Mouse (Mus musculus) embryonic facial prominence, embryonic 11.5 days (tissue): ENCODE data around the gene Piezo1. TPM values are rescaled to one million over a fixed set of nuclear protein-coding genes. Genes with fewer than 3 reads are reported as not detected.

Experiments
- microRNA-seq: library from miRNA; unstranded; fragments of <30 nt; microRNA quantifications from one replicate; pipeline ENCODE4, GENCODE M21; 2016; ENCODE audit warnings: borderline number of aligned reads
- polyA plus RNA-seq: library from polyadenylated mRNA; unstranded; fragments of >200 nt; fragmentation: Nextera tagmentation; extraction: Ambion mirVana; gene quantifications from 2 replicates; pipeline ENCODE4 v1.2.1, GENCODE M21; 2014

Gene Piezo1
- polyA plus RNA-seq, 1 experiment from 2014 or later, result 5.9 TPM

Small RNAs within 50 kb of the gene (microRNA-seq; reads per million reads assigned to microRNA genes)
- gene Gm24366, result not detected

Other genes with a start within 250 kb of the Piezo1 start
- gene Trhr2, start 190.6 kb downstream of the Piezo1 start, polyA plus RNA-seq, result not detected in 2 replicates
- 39.3 and 40.1 TPM in 2 replicates for gene Zc3h18, start 174.7 kb downstream of the Piezo1 start, polyA plus RNA-seq
- not detected in 2 replicates for gene Il17c, start 129.3 kb downstream of the Piezo1 start, polyA plus RNA-seq
- gene Cyba, start 118.4 kb downstream of the Piezo1 start, polyA plus RNA-seq, result 62.2 and 63.5 TPM in 2 replicates
- 41.0 and 42.2 TPM in 2 replicates for gene Mvd, start 107.9 kb downstream of the Piezo1 start, polyA plus RNA-seq
- gene Snai3, start 90.6 kb downstream of the Piezo1 start, polyA plus RNA-seq, result 0.17 and 0.34 TPM in 2 replicates
- 26.6 and 27.4 TPM in 2 replicates for gene Rnf166, start 75.3 kb downstream of the Piezo1 start, polyA plus RNA-seq
- 66.8 and 75.5 TPM in 2 replicates for gene Ctu2, start 75.2 kb downstream of the Piezo1 start, polyA plus RNA-seq
- gene Cdt1, start 16.7 kb upstream of the Piezo1 start, polyA plus RNA-seq, result 31.6 and 32.1 TPM in 2 replicates
- gene Aprt, start 25.6 kb upstream of the Piezo1 start, polyA plus RNA-seq, result 246 and 268 TPM in 2 replicates
- gene Galns, start 60.1 kb upstream of the Piezo1 start, polyA plus RNA-seq, result 4.3 and 6.6 TPM in 2 replicates
- gene Trappc2l, start 60.3 kb upstream of the Piezo1 start, polyA plus RNA-seq, result 38.1 and 43.6 TPM in 2 replicates
- not detected in 2 replicates for gene Pabpn1l, start 71.4 kb upstream of the Piezo1 start, polyA plus RNA-seq
- gene Cbfa2t3, start 147.8 kb upstream of the Piezo1 start, polyA plus RNA-seq, result 1.9 and 2.1 TPM in 2 replicates
- gene Acsf3, start 224.2 kb upstream of the Piezo1 start, polyA plus RNA-seq, result 14.2 and 14.6 TPM in 2 replicates